Mouse (Mus musculus) heart, adult 2 months (tissue): Measurements from ENCODE around the gene Zfp28. TPM values are rescaled to one million over a fixed set of nuclear protein-coding genes. Genes with fewer than 3 reads are reported as not detected.

Experiments used
- DNase-seq, 2 experiments: peaks; one replicate each; pipeline ENCODE4 v3.0.0; 2021
- H3K27ac ChIP-seq: fragments of 200-600 bp; 2 replicates; pipeline ENCODE4 v1.8.1; 2022
- H3K27me3 ChIP-seq: fragments of 200-500 bp; 2 replicates; pipeline ENCODE4 v1.6.1; 2012; ENCODE audit warnings: mild to moderate bottlenecking, low read length, inconsistent platforms, mixed read lengths; ENCODE audit not compliant: control insufficient read depth, insufficient read depth
- H3K36me3 ChIP-seq: fragments of 200-500 bp; 2 replicates; pipeline ENCODE4 v1.6.1; 2012; ENCODE audit warnings: low read length, inconsistent platforms; ENCODE audit not compliant: control insufficient read depth, insufficient read depth
- H3K4me1 ChIP-seq: fragments of 200-500 bp; 2 replicates; pipeline ENCODE4 v1.6.1; 2011; ENCODE audit warnings: low read length; ENCODE audit not compliant: control insufficient read depth, insufficient read depth
- H3K4me3 ChIP-seq: fragments of 200-600 bp; 2 replicates; pipeline ENCODE4 v1.8.1; 2022
- H3K79me2 ChIP-seq: fragments of 200-500 bp; replicated peaks from 2 replicates; pipeline ENCODE4 v1.6.1; 2012; ENCODE audit warnings: mild to moderate bottlenecking, inconsistent platforms, low read length, moderate library complexity, mixed read lengths; ENCODE audit not compliant: control insufficient read depth, insufficient read depth
- H3K9ac ChIP-seq: fragments of 200-500 bp; 2 replicates; pipeline ENCODE4 v1.6.1; 2012; ENCODE audit warnings: low read depth, mild to moderate bottlenecking, control low read depth, inconsistent platforms, low read length, mixed read lengths
- CTCF ChIP-seq: fragments of 200-600 bp; IDR thresholded peaks from 2 replicates; pipeline ENCODE4 v1.8.1; 2022; ENCODE audit warnings: antibody characterized with exemption, mild to moderate bottlenecking, moderate library complexity
- EP300 ChIP-seq: fragments of 200-500 bp; IDR thresholded peaks from 2 replicates; pipeline ENCODE4 v1.6.1; 2011; ENCODE audit warnings: low read depth, low read length, control low read depth; ENCODE audit not compliant: insufficient read depth
- POLR2A ChIP-seq: fragments of 200-500 bp; IDR thresholded peaks from 2 replicates; pipeline ENCODE4 v1.6.1; 2011; ENCODE audit warnings: mild to moderate bottlenecking, low read depth, low read length, control low read depth; ENCODE audit not compliant: insufficient read depth
- WGBS: fragments of 180-500 bp; shearing (Covaris S2); methylation state at CpG from one replicate; pipeline ENCODE4 v1.1.7; 2018; 5-methylcytosine and 5-hydroxymethylcytosine counted together
- intact Hi-C: fragments of 180-260 bp; cut with DNase I; formaldehyde crosslinking; loops from one replicate; pipeline ENCODE4 v1.15.1; 2025
- polyA plus RNA-seq: library from polyadenylated mRNA; depleted of rRNA; stranded (reverse); fragments of >200 nt; gene quantifications from 2 replicates; pipeline ENCODE4 v1.2.3, GENCODE M21; 2012
- total RNA-seq, 2 experiments: library from RNA; stranded (reverse); gene quantifications; 2 replicates each; pipeline ENCODE4 v1.2.3; 2021

Zfp28 gene
- total and polyA plus RNA-seq, 3 experiments, result 1.8 to 2.8 (median 2.6) TPM

DNA sequence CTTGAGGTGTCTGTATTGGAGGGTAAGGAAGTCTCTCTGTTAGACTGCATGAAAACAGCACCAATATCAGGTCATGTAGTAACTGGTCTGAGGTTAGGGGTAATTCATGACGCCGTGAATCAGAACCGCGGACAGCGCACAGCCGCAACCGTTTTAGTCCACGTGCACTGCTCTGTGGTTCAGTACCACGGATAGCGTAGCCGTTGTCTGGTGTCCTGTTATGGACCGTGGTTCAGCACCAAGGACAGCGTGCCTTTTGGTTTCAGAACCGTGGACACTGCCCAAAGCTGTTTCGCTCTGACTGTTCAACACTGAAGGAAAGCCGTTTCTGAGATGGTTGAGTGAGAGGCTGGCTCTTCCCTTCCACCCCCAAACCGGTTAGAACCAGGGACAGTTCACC, 26.9 kb downstream of the Zfp28 start, which contains the start of gene Gm20715:
TSS of gene Gm20715 (plus strand) at position 235 of the 400 bp plus-strand sequence.
- peak; percentile 89 to 91 for DNase-seq
- no peaks in the 10 kb centered on the region; the same call in 1 of the 2 replicates for H3K79me2 ChIP-seq
- H3K36me3 ChIP-seq, result no peaks in the 10 kb centered on the region
- TF ChIP-seq POLR2A (no peak), EP300 (peak; percentile 99)
- H3K4me1 ChIP-seq, result no peaks in the 10 kb centered on the region
- H3K27ac ChIP-seq, result no peak within 1 kb of the TSS
- no peak within 1 kb of the TSS for H3K4me3 ChIP-seq
- intact Hi-C loops, result loop anchor here (5.0 kb wide), 1 partner anchor 48 kb away; the partner anchor contains the start of gene Zfp78
- WGBS, result 1% methylated on average over 17 of the region's 17 CpGs
- no peak within 1 kb of the TSS for H3K9ac ChIP-seq
- no peaks in the 10 kb centered on the region for H3K27me3 ChIP-seq

GRCm38 (mm10) chr7:6414626-6415441, 31.7 kb downstream of the Zfp28 start:
- Histone ChIP-seq H3K27me3 (no peaks in the 10 kb centered on the region), H3K4me1 (no peaks in the 10 kb centered on the region), H3K36me3 (no peaks in the 10 kb centered on the region), H3K9ac (no peak overlapping the region), H3K4me3 (no peak overlapping the region), H3K79me2 (no peaks in the 10 kb centered on the region), H3K27ac (no peak overlapping the region)
- WGBS, result 5% methylated on average over 22 of the region's 22 CpGs
- TF ChIP-seq CTCF (no peak), POLR2A (no peak), EP300 (no peak)
- DNase-seq, result no peak
- intact Hi-C loops, result loop anchor here (5.0 kb wide), 1 partner anchor 53 kb away; the partner anchor contains the start of gene Zfp78

GRCm38 (mm10) chr7:6415442-6415787, 32.3 kb downstream of the Zfp28 start:
- no peaks in the 10 kb centered on the region for H3K27me3 ChIP-seq
- H3K9ac ChIP-seq, result no peak overlapping the region
- no peaks in the 10 kb centered on the region for H3K4me1 ChIP-seq
- H3K4me3 ChIP-seq, result no peak overlapping the region
- intact Hi-C loops, result no loop called here
- DNase-seq, result no peak
- TF ChIP-seq EP300 (no peak), POLR2A (no peak), CTCF (no peak)
- no peak overlapping the region for H3K27ac ChIP-seq
- no peaks in the 10 kb centered on the region for H3K79me2 ChIP-seq
- H3K36me3 ChIP-seq, result no peaks in the 10 kb centered on the region
- WGBS, result 13% methylated on average over 8 of the region's 8 CpGs

DNA sequence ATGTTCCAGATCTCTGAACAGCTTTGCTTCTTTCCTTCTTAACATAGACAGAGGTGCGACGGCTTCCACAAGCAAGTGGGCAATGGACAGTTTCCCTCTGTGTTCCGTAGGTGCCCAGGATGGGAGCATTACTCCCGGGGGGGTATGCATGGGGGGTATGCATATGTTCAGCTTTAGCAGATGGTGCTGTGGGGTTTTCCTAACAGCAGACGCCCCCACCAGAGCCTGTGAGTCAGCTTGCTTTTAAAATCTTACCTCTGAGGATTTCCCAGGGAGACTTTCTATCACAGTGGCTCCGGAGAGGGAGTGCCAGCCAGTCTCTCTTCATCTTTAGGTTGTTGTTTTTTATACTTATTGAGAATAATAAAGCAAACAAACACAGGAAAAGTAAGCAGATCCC, 36.8 kb downstream of the Zfp28 start:
- WGBS, result 69% methylated on average over 6 of the region's 6 CpGs
- intact Hi-C loops, result no loop called here

GRCm38 (mm10) chr7:6429381-6429780, 46.3 kb downstream of the Zfp28 start:
- Histone ChIP-seq H3K4me3 (no peak overlapping the region), H3K36me3 (no peaks in the 10 kb centered on the region), H3K79me2 (no peaks in the 10 kb centered on the region), H3K9ac (no peak overlapping the region), H3K4me1 (no peaks in the 10 kb centered on the region), H3K27me3 (no peaks in the 10 kb centered on the region), H3K27ac (no peak overlapping the region)
- 80% methylated on average over 3 of the region's 3 CpGs for WGBS
- TF ChIP-seq EP300, result no peak
- TF ChIP-seq CTCF, result peak; percentile 11; the same call in 1 of the 2 replicates
- TF ChIP-seq POLR2A, result no peak
- intact Hi-C loops, result no loop called here
- no peak for DNase-seq

More for the DNA sequence above, 36.8 kb downstream of the Zfp28 start:
- Histone ChIP-seq H3K9ac (no peak overlapping the region), H3K4me1 (no peaks in the 10 kb centered on the region), H3K27me3 (no peaks in the 10 kb centered on the region), H3K36me3 (no peaks in the 10 kb centered on the region), H3K4me3 (no peak overlapping the region), H3K79me2 (no peaks in the 10 kb centered on the region), H3K27ac (no peak overlapping the region)
- TF ChIP-seq EP300 (no peak), POLR2A (no peak), CTCF (no peak)
- no peak for DNase-seq

GRCm38 (mm10) chr7:6430342-6430741, 47.2 kb downstream of the Zfp28 start:
- intact Hi-C loops, result loop anchor here (1.0 to 10.0 kb wide), 3 partner anchors 71 to 487 kb away; partner anchors contain the start of gene Zim1
- Histone ChIP-seq H3K79me2 (no peaks in the 10 kb centered on the region), H3K27me3 (no peaks in the 10 kb centered on the region), H3K27ac (no peak overlapping the region), H3K4me1 (no peaks in the 10 kb centered on the region), H3K9ac (no peak overlapping the region), H3K36me3 (no peaks in the 10 kb centered on the region), H3K4me3 (no peak overlapping the region)
- TF ChIP-seq POLR2A (no peak), CTCF (peak; percentile 73), EP300 (no peak)
- peak in 1 of 2 experiments; percentile 35 for DNase-seq
- 15% methylated on average over 2 of the region's 2 CpGs for WGBS
